16 mouse cellular contexts compared by ENCODE assay signal in the genomic region with DNA sequence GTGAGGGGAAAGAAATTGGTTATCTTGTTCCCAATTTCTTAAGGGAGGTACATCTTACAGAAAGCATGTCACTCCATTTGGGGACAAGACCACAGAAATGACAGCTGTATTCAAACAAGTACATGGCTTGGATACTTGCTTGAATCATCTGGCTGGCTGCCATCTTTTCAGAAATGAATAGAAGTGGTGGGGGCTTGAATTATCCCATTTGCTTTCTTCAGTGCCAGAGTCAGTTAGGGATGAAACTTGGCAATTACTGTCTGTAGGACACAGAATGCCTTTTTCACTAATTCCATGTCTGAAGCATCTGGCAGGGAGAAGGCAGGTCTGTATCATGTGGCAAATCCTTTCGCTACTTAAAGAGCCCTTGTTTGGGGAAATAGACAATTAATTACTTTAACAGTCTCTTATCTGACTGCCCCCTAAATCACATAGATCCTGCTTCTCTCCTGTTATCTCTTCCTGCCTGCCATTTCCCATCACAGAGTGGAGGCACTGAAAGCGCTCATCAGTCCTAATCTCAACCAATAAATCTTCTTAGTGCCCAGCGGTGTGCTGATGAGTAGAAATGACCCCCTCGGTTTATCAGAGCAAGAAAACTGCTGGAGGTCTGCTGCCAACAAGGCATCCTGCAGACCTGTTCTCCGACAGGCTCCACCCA. TPM values are rescaled to one million over a fixed set of nuclear protein-coding genes. Genes with fewer than 3 reads are reported as not detected.
DNase-seq lines count a peak whose midpoint lies in the region; ATAC-seq and TF ChIP-seq lines count a peak whose summit lies in the region.
"Had no signal": no experiment of that assay in that cellular context is flagged by ENCODE, and none has a peak within 500 bp of the region (broad histone marks: within the 10 kb centered on the region; RNA-seq: fewer than 3 reads in every experiment).

No protein-coding gene starts in this region.

- no peak overlapping the region for H3K4me2 ChIP-seq in neural tube, embryonic 13.5 days
- H3K4me2 ChIP-seq in forebrain, embryonic 16.5 days (ENCODE audit: low read length) = no peak overlapping the region
- H3K4me2 ChIP-seq in neural tube, embryonic 14.5 days (ENCODE audit: low read depth, low read length) = no peak overlapping the region
- H3K4me2 ChIP-seq: heart, embryonic 15.5 days had no signal

- no peak overlapping the region for H3K9ac ChIP-seq in neural tube, embryonic 13.5 days
- no peak overlapping the region for H3K9ac ChIP-seq in forebrain, embryonic 16.5 days (replicated peaks; ENCODE audit: low read depth, low read length)
- no peak overlapping the region for H3K9ac ChIP-seq in neural tube, embryonic 14.5 days (replicated peaks; ENCODE audit: low read depth, low read length)
- H3K9ac ChIP-seq: heart, embryonic 15.5 days had no signal

- H3K9me3 ChIP-seq in neural tube, embryonic 13.5 days = no peaks in the 10 kb centered on the region
- no peaks in the 10 kb centered on the region for H3K9me3 ChIP-seq in forebrain, embryonic 16.5 days (ENCODE audit: control insufficient read depth, low read length)
- H3K9me3 ChIP-seq in neural tube, embryonic 14.5 days (ENCODE audit: control insufficient read depth, low read length) = no peaks in the 10 kb centered on the region
- no peaks in the 10 kb centered on the region for H3K9me3 ChIP-seq in limb, embryonic 10.5 days (replicated peaks)
- H3K9me3 ChIP-seq: heart, embryonic 15.5 days; megakaryocyte, embryonic 14.5 days had no signal

- H3K4me3 ChIP-seq in gastrocnemius, adult 2 months = no peak overlapping the region
- no peak overlapping the region for H3K4me3 ChIP-seq in neural tube, embryonic 13.5 days
- no peak overlapping the region for H3K4me3 ChIP-seq in forebrain, embryonic 16.5 days (replicated peaks; ENCODE audit: low read length)
- no peak overlapping the region for H3K4me3 ChIP-seq in neural tube, embryonic 14.5 days (ENCODE audit: low read depth, low read length)
- H3K4me3 ChIP-seq in limb, embryonic 10.5 days = no peak overlapping the region
- H3K4me3 ChIP-seq: heart, embryonic 15.5 days; megakaryocyte, embryonic 14.5 days had no signal

- H3K27me3 ChIP-seq in neural tube, embryonic 13.5 days = no peaks in the 10 kb centered on the region; the same call in 1 of the 2 replicates
- H3K27me3 ChIP-seq in forebrain, embryonic 16.5 days (replicated peaks; ENCODE audit: control insufficient read depth, insufficient read depth, low read length) = no peaks in the 10 kb centered on the region
- no peaks in the 10 kb centered on the region for H3K27me3 ChIP-seq in neural tube, embryonic 14.5 days (ENCODE audit: control insufficient read depth, insufficient read depth, low read length)
- peaks cover 49% of the 10 kb centered on the region for H3K27me3 ChIP-seq in limb, embryonic 10.5 days (ENCODE audit: low read depth, poor library complexity, severe bottlenecking)
- H3K27me3 ChIP-seq: heart, embryonic 15.5 days had no signal

- TF ChIP-seq CTCF in gastrocnemius, adult 2 months (IDR thresholded peaks at IDR 0.05) = no peak

- H3K27ac ChIP-seq in gastrocnemius, adult 2 months = peak overlapping the region; percentile 94
- peak overlapping the region; percentile 38 for H3K27ac ChIP-seq in neural tube, embryonic 13.5 days (replicated peaks)
- no peak overlapping the region for H3K27ac ChIP-seq in forebrain, embryonic 16.5 days (ENCODE audit: low read length)
- H3K27ac ChIP-seq in neural tube, embryonic 14.5 days (ENCODE audit: low read depth, low read length) = peak overlapping the region; percentile 45
- H3K27ac ChIP-seq in limb, embryonic 10.5 days = no peak overlapping the region
- H3K27ac ChIP-seq: heart, embryonic 15.5 days; stomach, postnatal 0 days had no signal

- no peak for DNase-seq in gastrocnemius, adult 2 months
- no peak for DNase-seq in gastrocnemius, postnatal 36 days
- no peak for DNase-seq in neural tube, embryonic 10.5 days (ENCODE audit: extremely low spot score, low spot score)
- no peak for DNase-seq in urinary bladder, adult 18-20 months (ENCODE audit: low spot score in 2 of 2)
- DNase-seq in limb, embryonic 10.5 days (ENCODE audit: low spot score) = no peak
- DNase-seq: adrenal gland, adult 8-10 months; gastrocnemius, postnatal 25 days; kidney, postnatal 36 days; lung, adult 18-20 months had no signal

- ATAC-seq in neural tube, embryonic 13.5 days (ENCODE audit: low read depth) = peak; percentile 25; the same call in 1 of the 2 replicates
- ATAC-seq in forebrain, embryonic 16.5 days = peak; percentile 79
- ATAC-seq in neural tube, embryonic 14.5 days (ENCODE audit: low read depth) = peak; percentile 49; the same call in 1 of the 2 replicates
- ATAC-seq: intestine, embryonic 16.5 days had no signal

- peaks cover 65% of the 10 kb centered on the region for H3K4me1 ChIP-seq in neural tube, embryonic 13.5 days (replicated peaks)
- peaks cover 18% of the 10 kb centered on the region for H3K4me1 ChIP-seq in forebrain, embryonic 16.5 days (replicated peaks; ENCODE audit: control insufficient read depth, insufficient read depth, low read length)
- H3K4me1 ChIP-seq in neural tube, embryonic 14.5 days (ENCODE audit: control insufficient read depth, insufficient read depth, low read length) = peaks cover 11% of the 10 kb centered on the region
- H3K4me1 ChIP-seq in limb, embryonic 10.5 days = peaks cover 81% of the 10 kb centered on the region
- H3K4me1 ChIP-seq: megakaryocyte, embryonic 14.5 days had no signal

- peaks cover 6% of the 10 kb centered on the region; the same call in 1 of the 2 replicates for H3K36me3 ChIP-seq in neural tube, embryonic 13.5 days
- H3K36me3 ChIP-seq in forebrain, embryonic 16.5 days (ENCODE audit: control insufficient read depth, insufficient read depth) = no peaks in the 10 kb centered on the region
- no peaks in the 10 kb centered on the region for H3K36me3 ChIP-seq in neural tube, embryonic 14.5 days (ENCODE audit: control insufficient read depth, insufficient read depth, low read length)
- H3K36me3 ChIP-seq in limb, embryonic 10.5 days = peaks cover 14% of the 10 kb centered on the region

- intact Hi-C loops in gastrocnemius, adult 2 months (cut with DNase I) = no loop called here
- intact Hi-C loops in gastrocnemius, postnatal 36 days (cut with DNase I) = no loop called here

- WGBS in neural tube, embryonic 13.5 days = 18% methylated on average over 5 of the region's 5 CpGs
- WGBS in forebrain, embryonic 16.5 days = 35% methylated on average over 5 of the region's 5 CpGs
- 23% methylated on average over 5 of the region's 5 CpGs for WGBS in neural tube, embryonic 14.5 days
- WGBS in limb, embryonic 10.5 days = 27% methylated on average over 5 of the region's 5 CpGs

RNA-seq across cellular contexts. Expression of gene Lrig1, which starts 44.0 kb away (rescaled TPM):
- 10 to 100 TPM; 38.9 to 57.9 TPM for total RNA-seq in gastrocnemius, adult 2 months (2021)
- total RNA-seq in gastrocnemius, postnatal 36 days (2021) = 10 to 100 TPM; 49.2 to 51.2 TPM
- polyA plus RNA-seq in neural tube, embryonic 13.5 days (2015; fragmentation: Nextera tagmentation; extraction: Ambion mirVana) = 10.5 and 12.9 TPM in 2 replicates
- polyA plus RNA-seq in forebrain, embryonic 16.5 days (2015; fragmentation: Nextera tagmentation; extraction: Ambion mirVana) = 7.1 and 8.3 TPM in 2 replicates
- polyA plus RNA-seq in neural tube, embryonic 14.5 days (2014; fragmentation: Nextera tagmentation; extraction: Ambion mirVana) = 20.6 and 25.2 TPM in 2 replicates
- polyA plus RNA-seq in limb, embryonic 10.5 days (2016; fragmentation: Nextera tagmentation; extraction: Ambion mirVana) = 13.7 and 15.7 TPM in 2 replicates

Comparison
In these comparisons a context has a peak if more than half of its experiments do, and no peak if none do; other contexts are left out.
1. H3K27ac ChIP-seq: peak in gastrocnemius, adult 2 months (single experiment), neural tube, embryonic 13.5 days (single experiment) and neural tube, embryonic 14.5 days (single experiment); none in forebrain, embryonic 16.5 days (single experiment) and limb, embryonic 10.5 days (single experiment).
2. ATAC-seq: peak in every context shown above with its lines; median percentile 79 in forebrain, embryonic 16.5 days; 49 in neural tube, embryonic 14.5 days; 25 in neural tube, embryonic 13.5 days.